Mouse (Mus musculus) left cerebral cortex, postnatal 4 days (tissue): ENCODE data around the gene Dennd4b. TPM values are rescaled to one million over a fixed set of nuclear protein-coding genes. Genes with fewer than 3 reads are reported as not detected.

Source experiments
- DNase-seq: peaks from one replicate; pipeline ENCODE4 v3.0.0-alpha.2; 2022
- intact Hi-C: fragments of 180-260 bp; cut with DNase I; formaldehyde crosslinking; loops from one replicate; pipeline ENCODE4 v1.15.1; 2025
- total RNA-seq, 2 experiments: library from RNA; stranded (reverse); gene quantifications; 2 replicates each; pipeline ENCODE4 v1.2.3; 2021

Gene Dennd4b
- 10 to 100 TPM; 29.8 to 29.9 TPM for total RNA-seq

- DNase-seq: peak; percentile 93
- intact Hi-C loops: no loop called here
Measured at GRCm38 (mm10) chr3:90265034-90265931, at the start of gene Dennd4b. TSS of gene Dennd4b (plus strand) at chr3:90265185.

GRCm38 (mm10) chr3:90215825-90216380, 49.1 kb upstream of the Dennd4b start:
- DNase-seq: no peak
- intact Hi-C loops: no loop called here

- intact Hi-C loops: loop anchor here (5.0 kb wide), 1 partner anchor 152 kb away; no protein-coding TSS in a partner anchor
- peak; percentile 51 for DNase-seq
Measured at GRCm38 (mm10) chr3:90220088-90220487, 44.9 kb upstream of the Dennd4b start.

GRCm38 (mm10) chr3:90220531-90220951, 44.4 kb upstream of the Dennd4b start:
- peak; percentile 76 for DNase-seq
- intact Hi-C loops: loop anchor here (5.0 kb wide), 1 partner anchor 152 kb away; no protein-coding TSS in a partner anchor

GRCm38 (mm10) chr3:90221123-90221522, 43.9 kb upstream of the Dennd4b start:
- DNase-seq: no peak
- intact Hi-C loops: loop anchor here (5.0 kb wide), 1 partner anchor 151 kb away; no protein-coding TSS in a partner anchor

GRCm38 (mm10) chr3:90222455-90222854, 42.5 kb upstream of the Dennd4b start:
- DNase-seq: no peak
- intact Hi-C loops: loop anchor here (5.0 kb wide), 1 partner anchor 150 kb away; no protein-coding TSS in a partner anchor

GRCm38 (mm10) chr3:90222941-90223340, 42.0 kb upstream of the Dennd4b start:
- DNase-seq: no peak
- intact Hi-C loops: loop anchor here (5.0 kb wide), 1 partner anchor 149 kb away; no protein-coding TSS in a partner anchor

- DNase-seq: no peak
- intact Hi-C loops: loop anchor here (5.0 kb wide), 1 partner anchor 148 kb away; no protein-coding TSS in a partner anchor
Measured at GRCm38 (mm10) chr3:90224331-90224730, 40.7 kb upstream of the Dennd4b start.

- no peak for DNase-seq
- intact Hi-C loops: no loop called here
Measured at GRCm38 (mm10) chr3:90231075-90231474, 33.9 kb upstream of the Dennd4b start.

GRCm38 (mm10) chr3:90231507-90232333, 33.3 kb upstream of the Dennd4b start, which contains the start of gene Jtb:
TSS of gene Jtb (plus strand) at chr3:90231597.
- peak; percentile 93 for DNase-seq
- intact Hi-C loops: no loop called here

- intact Hi-C loops: no loop called here
Measured at GRCm38 (mm10) chr3:90241251-90241650, 23.7 kb upstream of the Dennd4b start.

GRCm38 (mm10) chr3:90241669-90242358, 23.2 kb upstream of the Dennd4b start:
- intact Hi-C loops: no loop called here
- no peak for DNase-seq

More at GRCm38 (mm10) chr3:90241251-90241650, 23.7 kb upstream of the Dennd4b start:
- DNase-seq: no peak

- DNase-seq: peak; percentile 31
- intact Hi-C loops: no loop called here
Measured at GRCm38 (mm10) chr3:90242984-90243775, 21.8 kb upstream of the Dennd4b start, which contains the start of gene Creb3l4. TSS of gene Creb3l4 (minus strand) at chr3:90243512.

- no peak for DNase-seq
- intact Hi-C loops: no loop called here
Measured at GRCm38 (mm10) chr3:90245406-90245805, 19.6 kb upstream of the Dennd4b start.

GRCm38 (mm10) chr3:90247630-90247959, 17.4 kb upstream of the Dennd4b start:
- DNase-seq: no peak
- intact Hi-C loops: no loop called here

GRCm38 (mm10) chr3:90247960-90248745, 16.8 kb upstream of the Dennd4b start, which contains the start of gene Slc39a1:
TSS of gene Slc39a1 (plus strand) at chr3:90248172.
- intact Hi-C loops: no loop called here
- DNase-seq: peak; percentile 96

- no peak for DNase-seq
- intact Hi-C loops: no loop called here
Measured at GRCm38 (mm10) chr3:90248746-90249100, 16.3 kb upstream of the Dennd4b start.

- intact Hi-C loops: no loop called here
- no peak for DNase-seq
Measured at GRCm38 (mm10) chr3:90250791-90251190, 14.2 kb upstream of the Dennd4b start.
